Mouse (Mus musculus): ENCODE data around the gene Golm1.

DNA sequence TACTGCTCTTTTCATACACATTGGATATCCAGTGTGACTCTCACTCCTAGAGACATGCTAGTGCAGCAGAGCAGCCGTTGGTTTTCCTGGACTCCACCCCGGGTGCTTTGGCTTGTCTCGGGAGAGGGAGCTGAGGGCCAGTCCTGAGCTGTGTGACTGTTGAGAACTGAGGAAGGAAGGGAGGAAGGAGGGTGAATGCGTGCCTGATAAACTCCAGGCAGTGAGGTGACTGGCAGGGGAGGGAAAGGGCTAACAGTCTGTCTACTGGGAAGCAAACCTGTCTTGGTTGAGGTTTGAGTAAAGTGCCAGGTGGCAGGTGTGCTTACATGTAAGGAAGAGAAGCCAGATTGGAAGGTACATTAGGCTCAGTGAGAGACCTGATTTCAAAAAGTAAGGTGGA lies 61.7 kb downstream of the Golm1 start:
- TF ChIP-seq POLR2A (IDR thresholded peaks at IDR 0.05; ENCODE audit: control insufficient read depth, extremely low read depth, insufficient read depth, low read length, poor library complexity) = no peak
- no peak for TF ChIP-seq CTCF (IDR thresholded peaks at IDR 0.05; ENCODE audit: borderline replicate concordance, control insufficient read depth, extremely low read depth, insufficient read depth, low read length, poor library complexity)

Measured in thymus, adult 2 months (tissue).